Mouse (Mus musculus) liver, embryonic 11.5 days (tissue): ENCODE measurements around the gene Plekhh2. TPM values are rescaled to one million over a fixed set of nuclear protein-coding genes. Genes with fewer than 3 reads are reported as not detected.

ENCODE experiments used
- ATAC-seq: fragments of 200-750 bp; cut with Nextera tagmentation; replicated peaks from 2 replicates; pipeline ENCODE4 v1.8.0; 2017; ENCODE audit warnings: moderate number of reproducible peaks, mild to moderate bottlenecking, moderate TSS enrichment, moderate library complexity; ENCODE audit not compliant: low FRiP score
- DNase-seq: peaks from one replicate; pipeline ENCODE4 v3.0.0-alpha.2; 2017; ENCODE audit warnings: low spot score
- H3K27ac ChIP-seq: fragments of 300-500 bp; sonication (generic); 2 replicates; pipeline ENCODE4 v1.5.1; 2014; ENCODE audit warnings: mild to moderate bottlenecking, low read depth, low read length, control low read depth
- H3K27me3 ChIP-seq: fragments of 300-500 bp; sonication (generic); replicated peaks from 2 replicates; pipeline ENCODE4 v1.6.1; 2014; ENCODE audit warnings: low read length, mixed read lengths; ENCODE audit not compliant: control insufficient read depth, insufficient read depth
- H3K36me3 ChIP-seq: fragments of 300-500 bp; sonication (generic); 2 replicates; pipeline ENCODE4 v1.6.1; 2014; ENCODE audit warnings: mild to moderate bottlenecking, low read length, moderate library complexity, mixed read lengths; ENCODE audit not compliant: control insufficient read depth, insufficient read depth
- H3K4me1 ChIP-seq: fragments of 300-500 bp; sonication (generic); replicated peaks from 2 replicates; pipeline ENCODE4 v1.6.1; 2014; ENCODE audit warnings: low read length, mixed read lengths; ENCODE audit not compliant: control insufficient read depth, insufficient read depth
- H3K4me2 ChIP-seq: fragments of 300-500 bp; sonication (generic); 2 replicates; pipeline ENCODE4 v1.6.1; 2014; ENCODE audit warnings: mild to moderate bottlenecking, control low read depth, moderate library complexity
- H3K4me3 ChIP-seq: fragments of 300-500 bp; sonication (generic); 2 replicates; pipeline ENCODE4 v1.5.1; 2014; ENCODE audit warnings: low read depth, low read length, control low read depth
- H3K9ac ChIP-seq: fragments of 300-500 bp; sonication (generic); 2 replicates; pipeline ENCODE4 v1.6.1; 2014; ENCODE audit warnings: low read depth, low read length, control low read depth
- H3K9me3 ChIP-seq: fragments of 300-500 bp; sonication (generic); 2 replicates; pipeline ENCODE4 v1.6.1; 2016; ENCODE audit warnings: low read length, inconsistent platforms, mixed read lengths; ENCODE audit not compliant: control insufficient read depth
- WGBS: fragments of 180-500 bp; shearing (Covaris S2); extraction: QIAGEN DNeasy Blood & Tissue Kit; methylation state at CpG from one replicate; pipeline ENCODE4 v1.1.7; 2014; 5-methylcytosine and 5-hydroxymethylcytosine counted together
- polyA plus RNA-seq: library from polyadenylated mRNA; unstranded; fragments of >200 nt; fragmentation: Nextera tagmentation; extraction: Ambion mirVana; gene quantifications from 2 replicates; pipeline ENCODE4 v1.2.1, GENCODE M21; 2014

Gene Plekhh2
- polyA plus RNA-seq, 1 experiment from 2014 or later: 2.4 TPM

GRCm38 (mm10) chr17:84530202-84530796, 18.6 kb downstream of the Plekhh2 start:
- H3K4me2 ChIP-seq: no peak overlapping the region

GRCm38 (mm10) chr17:84532909-84533499, 21.3 kb downstream of the Plekhh2 start:
- no peak overlapping the region for H3K4me2 ChIP-seq
- ATAC-seq (no peak), DNase-seq (no peak)
- no peak overlapping the region for H3K4me3 ChIP-seq
- no peaks in the 10 kb centered on the region for H3K36me3 ChIP-seq
- H3K4me1 ChIP-seq: no peaks in the 10 kb centered on the region; the same call in 1 of the 2 replicates
- no peaks in the 10 kb centered on the region for H3K27me3 ChIP-seq
- 68% methylated on average over 8 of the region's 8 CpGs for WGBS
- H3K27ac ChIP-seq: no peak overlapping the region
- H3K9ac ChIP-seq: no peak overlapping the region
- no peaks in the 10 kb centered on the region for H3K9me3 ChIP-seq

More at GRCm38 (mm10) chr17:84530202-84530796, 18.6 kb downstream of the Plekhh2 start:
- H3K4me1 ChIP-seq: no peaks in the 10 kb centered on the region; the same call in 1 of the 2 replicates
- DNase-seq: no peak
- H3K36me3 ChIP-seq: no peaks in the 10 kb centered on the region
- no peak overlapping the region for H3K4me3 ChIP-seq
- H3K9me3 ChIP-seq: no peaks in the 10 kb centered on the region
- H3K27ac ChIP-seq: no peak overlapping the region
- no peak overlapping the region for H3K9ac ChIP-seq
- no peak for ATAC-seq
- 43% methylated on average over 3 of the region's 3 CpGs for WGBS
- H3K27me3 ChIP-seq: no peaks in the 10 kb centered on the region

- no peaks in the 10 kb centered on the region for H3K27me3 ChIP-seq
- H3K4me2 ChIP-seq: no peak overlapping the region
- H3K4me3 ChIP-seq: no peak overlapping the region
- WGBS: 71% methylated on average over 4 of the region's 4 CpGs
- H3K9ac ChIP-seq: no peak overlapping the region
- no peak overlapping the region for H3K27ac ChIP-seq
- no peaks in the 10 kb centered on the region for H3K36me3 ChIP-seq
- ATAC-seq (no peak), DNase-seq (no peak)
- no peaks in the 10 kb centered on the region; the same call in 1 of the 2 replicates for H3K4me1 ChIP-seq
- no peaks in the 10 kb centered on the region for H3K9me3 ChIP-seq
These were observed 22.1 kb downstream of the Plekhh2 start for GRCm38 (mm10) chr17:84533841-84534240.

GRCm38 (mm10) chr17:84534632-84535031, 22.9 kb downstream of the Plekhh2 start:
- Histone ChIP-seq H3K4me3 (no peak overlapping the region), H3K36me3 (no peaks in the 10 kb centered on the region), H3K4me1 (no peaks in the 10 kb centered on the region; the same call in 1 of the 2 replicates), H3K27me3 (no peaks in the 10 kb centered on the region), H3K9ac (no peak overlapping the region), H3K4me2 (no peak overlapping the region), H3K9me3 (no peaks in the 10 kb centered on the region), H3K27ac (no peak overlapping the region)
- DNase-seq (no peak), ATAC-seq (no peak)
- WGBS: 84% methylated on average over 2 of the region's 2 CpGs

GRCm38 (mm10) chr17:84535226-84535625, 23.5 kb downstream of the Plekhh2 start:
- no peak overlapping the region for H3K27ac ChIP-seq
- no peak for ATAC-seq
- H3K4me2 ChIP-seq: no peak overlapping the region
- 84% methylated on average over 4 of the region's 4 CpGs for WGBS
- H3K9ac ChIP-seq: no peak overlapping the region
- H3K36me3 ChIP-seq: no peaks in the 10 kb centered on the region
- no peak for DNase-seq
- H3K9me3 ChIP-seq: no peaks in the 10 kb centered on the region
- H3K4me3 ChIP-seq: no peak overlapping the region
- no peaks in the 10 kb centered on the region for H3K27me3 ChIP-seq
- H3K4me1 ChIP-seq: no peaks in the 10 kb centered on the region; the same call in 1 of the 2 replicates

GRCm38 (mm10) chr17:84537301-84537700, 25.6 kb downstream of the Plekhh2 start:
- Histone ChIP-seq H3K9ac (no peak overlapping the region), H3K9me3 (no peaks in the 10 kb centered on the region), H3K4me3 (no peak overlapping the region), H3K4me1 (no peaks in the 10 kb centered on the region; the same call in 1 of the 2 replicates), H3K27ac (no peak overlapping the region), H3K36me3 (no peaks in the 10 kb centered on the region), H3K27me3 (no peaks in the 10 kb centered on the region), H3K4me2 (no peak overlapping the region)
- DNase-seq (no peak), ATAC-seq (no peak)
- WGBS: 88% methylated on average over 6 of the region's 6 CpGs

GRCm38 (mm10) chr17:84537966-84538365, 26.3 kb downstream of the Plekhh2 start:
- DNase-seq: no peak
- H3K4me3 ChIP-seq: no peak overlapping the region
- H3K4me1 ChIP-seq: no peaks in the 10 kb centered on the region; the same call in 1 of the 2 replicates
- no peak overlapping the region for H3K4me2 ChIP-seq
- no peak overlapping the region for H3K9ac ChIP-seq
- H3K27me3 ChIP-seq: no peaks in the 10 kb centered on the region
- H3K27ac ChIP-seq: no peak overlapping the region
- no peak for ATAC-seq
- WGBS: 88% methylated on average over 3 of the region's 3 CpGs
- H3K9me3 ChIP-seq: no peaks in the 10 kb centered on the region
- no peaks in the 10 kb centered on the region for H3K36me3 ChIP-seq

- Histone ChIP-seq H3K4me3 (no peak overlapping the region), H3K9me3 (no peaks in the 10 kb centered on the region), H3K27me3 (no peaks in the 10 kb centered on the region), H3K4me2 (no peak overlapping the region), H3K36me3 (no peaks in the 10 kb centered on the region), H3K9ac (no peak overlapping the region), H3K27ac (no peak overlapping the region), H3K4me1 (no peaks in the 10 kb centered on the region)
- WGBS: 57% methylated on average over 8 of the region's 8 CpGs
- DNase-seq (no peak), ATAC-seq (no peak)
These were observed 28.9 kb downstream of the Plekhh2 start for GRCm38 (mm10) chr17:84540603-84541002.
